Mouse (Mus musculus) neural tube, embryonic 15.5 days (tissue): ENCODE results near the gene Gm47996. TPM values are rescaled to one million over a fixed set of nuclear protein-coding genes. Genes with fewer than 3 reads are reported as not detected.

Source experiments
- ATAC-seq: fragments of 200-750 bp; cut with Nextera tagmentation; 2 replicates; pipeline ENCODE4 v1.8.0; 2017; ENCODE audit warnings: mild to moderate bottlenecking, moderate TSS enrichment, moderate library complexity; ENCODE audit not compliant: low FRiP score
- H3K27ac ChIP-seq: fragments of 300-500 bp; sonication (generic); replicated peaks from 2 replicates; pipeline ENCODE4 v1.5.1; 2015; ENCODE audit warnings: mild to moderate bottlenecking, inconsistent platforms
- H3K27me3 ChIP-seq: fragments of 300-500 bp; sonication (generic); replicated peaks from 2 replicates; pipeline ENCODE4 v1.6.1; 2015; ENCODE audit warnings: inconsistent platforms
- H3K36me3 ChIP-seq: fragments of 300-500 bp; sonication (generic); 2 replicates; pipeline ENCODE4 v1.6.1; 2015; ENCODE audit warnings: inconsistent platforms
- H3K4me1 ChIP-seq: fragments of 300-500 bp; sonication (generic); 2 replicates; pipeline ENCODE4 v1.6.1; 2015; ENCODE audit warnings: inconsistent platforms
- H3K4me2 ChIP-seq: fragments of 300-500 bp; sonication (generic); 2 replicates; pipeline ENCODE4 v1.6.1; 2015; ENCODE audit warnings: inconsistent platforms, mild to moderate bottlenecking, moderate library complexity
- H3K4me3 ChIP-seq: fragments of 300-500 bp; sonication (generic); replicated peaks from 2 replicates; pipeline ENCODE4 v1.5.1; 2015; ENCODE audit warnings: mild to moderate bottlenecking, inconsistent platforms
- H3K9ac ChIP-seq: fragments of 300-500 bp; sonication (generic); replicated peaks from 2 replicates; pipeline ENCODE4 v1.6.1; 2015; ENCODE audit warnings: mild to moderate bottlenecking, inconsistent platforms
- H3K9me3 ChIP-seq: fragments of 300-500 bp; sonication (generic); replicated peaks from 2 replicates; pipeline ENCODE4 v1.6.1; 2016; ENCODE audit warnings: inconsistent platforms
- WGBS: fragments of 180-500 bp; shearing (Covaris S2); methylation state at CpG from one replicate; pipeline ENCODE4 v1.1.7; 2015; ENCODE audit warnings: mixed read lengths; 5-methylcytosine and 5-hydroxymethylcytosine counted together
- polyA plus RNA-seq: library from polyadenylated mRNA; unstranded; fragments of >200 nt; fragmentation: Nextera tagmentation; extraction: Ambion mirVana; gene quantifications from 2 replicates; pipeline ENCODE4 v1.2.1, GENCODE M21; 2015

Gm47996 gene
- polyA plus RNA-seq, 1 experiment from 2014 or later, result not detected

- Histone ChIP-seq H3K27me3 (no peaks in the 10 kb centered on the region), H3K4me1 (peaks cover 6% of the 10 kb centered on the region), H3K9me3 (no peaks in the 10 kb centered on the region), H3K27ac (no peak overlapping the region), H3K36me3 (no peaks in the 10 kb centered on the region), H3K4me3 (no peak overlapping the region), H3K4me2 (peak overlapping the region; percentile 27; the same call in 1 of the 2 replicates), H3K9ac (no peak overlapping the region)
- no peak for ATAC-seq
- 82% methylated on average over 14 of the region's 14 CpGs for WGBS
Observed at GRCm38 (mm10) chr1:151251194-151252010, 41.5 kb downstream of the Gm47996 start.

GRCm38 (mm10) chr1:151255422-151255821 is 45.5 kb downstream of the Gm47996 start:
- peaks cover 6% of the 10 kb centered on the region for H3K4me1 ChIP-seq
- no peak overlapping the region for H3K9ac ChIP-seq
- no peaks in the 10 kb centered on the region for H3K27me3 ChIP-seq
- no peak overlapping the region for H3K27ac ChIP-seq
- no peak for ATAC-seq
- no peaks in the 10 kb centered on the region for H3K36me3 ChIP-seq
- H3K9me3 ChIP-seq, result no peaks in the 10 kb centered on the region
- WGBS, result 87% methylated on average over 5 of the region's 5 CpGs
- H3K4me2 ChIP-seq, result no peak overlapping the region
- H3K4me3 ChIP-seq, result no peak overlapping the region

- no peak for ATAC-seq
- no peak overlapping the region for H3K9ac ChIP-seq
- H3K9me3 ChIP-seq, result no peaks in the 10 kb centered on the region
- H3K27me3 ChIP-seq, result no peaks in the 10 kb centered on the region
- H3K4me2 ChIP-seq, result no peak overlapping the region
- WGBS, result 74% methylated on average over 14 of the region's 14 CpGs
- no peak overlapping the region for H3K27ac ChIP-seq
- no peaks in the 10 kb centered on the region for H3K36me3 ChIP-seq
- H3K4me3 ChIP-seq, result no peak overlapping the region
- H3K4me1 ChIP-seq, result no peaks in the 10 kb centered on the region
Observed at GRCm38 (mm10) chr1:151258090-151258954, 48.4 kb downstream of the Gm47996 start.

DNA sequence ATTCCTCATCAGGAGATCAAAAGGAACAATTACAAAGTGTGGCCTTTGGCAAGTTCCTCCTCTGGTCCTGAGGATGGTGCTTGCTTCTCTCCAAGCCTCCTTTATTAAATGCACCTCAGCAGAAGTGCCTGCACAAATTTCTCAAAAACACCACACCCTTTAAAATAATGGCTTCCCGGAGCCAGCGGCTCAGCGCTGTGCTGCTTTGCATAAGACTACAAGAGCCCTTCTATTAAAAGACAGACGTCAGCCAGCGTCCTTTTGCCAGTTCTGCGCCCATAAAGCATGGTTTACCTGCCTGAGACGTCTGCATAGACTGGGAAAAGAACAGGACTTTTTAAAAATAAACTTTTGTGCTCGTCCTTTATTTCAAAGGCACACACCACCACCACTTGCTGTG is 49.1 kb downstream of the Gm47996 start:
- H3K4me1 ChIP-seq, result no peaks in the 10 kb centered on the region
- H3K27me3 ChIP-seq, result no peaks in the 10 kb centered on the region
- no peaks in the 10 kb centered on the region for H3K9me3 ChIP-seq
- no peak overlapping the region for H3K4me2 ChIP-seq
- no peak overlapping the region for H3K27ac ChIP-seq
- H3K4me3 ChIP-seq, result no peak overlapping the region
- no peak for ATAC-seq
- H3K36me3 ChIP-seq, result no peaks in the 10 kb centered on the region
- 37% methylated on average over 8 of the region's 8 CpGs for WGBS
- H3K9ac ChIP-seq, result no peak overlapping the region

Other genes with a start within 250 kb of the Gm47996 start
- gene Hmcn1, start 216.7 kb upstream of the Gm47996 start, polyA plus RNA-seq, result 2.4 and 2.6 TPM in 2 replicates
- gene Gm47985, start 27.6 kb upstream of the Gm47996 start, polyA plus RNA-seq, result 0.24 TPM in 1 of 2 replicates, not detected in the other
- gene Gm8947, start 17.8 kb upstream of the Gm47996 start, polyA plus RNA-seq, result not detected in 2 replicates
- not detected in 2 replicates for gene Gm47995, start 11.7 kb upstream of the Gm47996 start, polyA plus RNA-seq
- gene 3110040M04Rik, start 6.0 kb upstream of the Gm47996 start, polyA plus RNA-seq, result not detected in 2 replicates
- gene Ivns1abp, start 134.3 kb downstream of the Gm47996 start, polyA plus RNA-seq, result 205 and 214 TPM in 2 replicates
- 15.1 and 16.9 TPM in 2 replicates for gene Swt1, start 218.3 kb downstream of the Gm47996 start, polyA plus RNA-seq
- gene Trmt1l, start 218.4 kb downstream of the Gm47996 start, polyA plus RNA-seq, result 46.8 and 47.1 TPM in 2 replicates